Mouse (Mus musculus) liver, embryonic 12.5 days (tissue): Measurements from ENCODE around the gene Chst7. TPM values are rescaled to one million over a fixed set of nuclear protein-coding genes. Genes with fewer than 3 reads are reported as not detected.

Experiments used
- polyA plus RNA-seq: library from polyadenylated mRNA; unstranded; fragments of >200 nt; fragmentation: Nextera tagmentation; extraction: Ambion mirVana; gene quantifications from 2 replicates; pipeline ENCODE4 v1.2.1, GENCODE M21; 2016

Gene Chst7
- polyA plus RNA-seq, 1 experiment from 2014 or later: 1.7 TPM

Other genes with a start within 250 kb of the Chst7 start
- 0.43 and 0.48 TPM in 2 replicates for gene Slc9a7, start 232.2 kb downstream of the Chst7 start, polyA plus RNA-seq